Mouse (Mus musculus): Measurements from ENCODE around the gene Gm29133.

Gm29133 gene

DNA sequence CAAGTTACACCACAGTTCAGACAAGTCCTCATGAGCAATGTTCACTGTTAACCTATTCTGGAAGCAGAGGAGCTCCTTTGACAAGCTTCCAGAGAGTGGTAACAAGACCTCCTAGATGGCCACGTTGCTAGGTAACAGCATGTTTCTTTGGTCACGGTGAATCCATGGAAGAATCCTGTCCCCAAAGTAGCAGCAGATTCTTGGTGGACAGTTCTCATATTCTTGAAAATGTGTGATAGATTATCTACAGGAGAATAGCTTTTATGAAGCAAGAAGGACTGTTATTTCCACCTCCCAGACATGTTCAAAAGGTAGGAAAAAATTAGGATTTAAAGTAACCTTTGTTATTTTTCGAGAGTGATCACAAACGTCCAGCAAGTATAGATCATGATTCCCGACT, at the start of gene Gm29133:
TSS of gene Gm29133 (plus strand) at position 301 of the 400 bp plus-strand sequence.
- DNase-seq (ENCODE audit: low spot score), result no peak

DNA sequence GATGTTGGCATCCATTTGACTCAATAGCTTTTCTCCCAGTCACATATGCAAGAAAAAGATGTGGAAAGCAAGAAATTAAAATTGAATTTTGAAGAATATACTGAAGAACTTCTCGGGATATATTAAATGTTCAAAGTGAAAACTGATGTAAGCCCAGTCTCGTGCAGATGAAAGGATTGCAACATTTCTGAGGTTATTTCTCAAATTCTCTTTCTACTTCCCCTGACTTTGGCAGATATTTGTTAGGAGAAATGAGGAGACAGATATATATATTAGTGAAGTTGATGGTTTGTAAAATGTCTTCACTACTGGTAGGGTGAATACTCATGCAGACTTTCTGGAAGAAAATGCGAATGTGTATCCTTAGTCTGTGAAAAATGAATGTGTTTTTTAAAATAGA, 48.9 kb upstream of the Gm29133 start:
- DNase-seq (ENCODE audit: low spot score), result no peak

- DNase-seq (ENCODE audit: low spot score), result no peak
These were observed 46.7 kb upstream of the Gm29133 start for GRCm38 (mm10) chr3:75701336-75701735.

GRCm38 (mm10) chr3:75706536-75706935, 41.5 kb upstream of the Gm29133 start:
- no peak for DNase-seq (ENCODE audit: low spot score)

DNA sequence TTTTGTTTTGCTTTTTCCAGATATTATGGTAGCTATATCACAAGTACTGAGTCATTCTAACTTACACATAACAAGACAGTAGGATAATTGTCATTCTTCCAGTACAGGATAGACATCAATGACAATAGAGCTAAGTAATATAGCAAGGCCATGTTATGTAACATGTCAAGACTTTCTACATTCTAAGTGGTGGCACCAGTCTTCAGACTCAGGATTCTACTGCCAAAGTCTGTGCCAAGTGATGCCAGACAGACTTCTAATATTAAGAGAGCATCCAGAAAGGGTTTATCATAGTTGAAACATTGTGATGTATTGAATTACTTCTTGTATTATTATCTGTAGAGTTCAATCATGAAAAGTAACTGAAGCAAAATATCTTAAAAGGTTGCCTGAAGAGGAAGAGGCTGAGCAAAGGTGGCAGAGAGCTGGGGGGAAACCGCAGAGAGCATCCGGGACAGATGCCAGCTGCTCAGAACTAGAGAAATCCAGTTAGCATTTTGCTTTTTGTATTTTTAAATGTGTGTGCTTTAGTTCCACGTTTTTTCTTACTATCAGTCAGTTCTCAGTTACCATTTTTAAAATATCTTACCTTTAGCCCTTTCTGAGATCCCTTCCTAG, 34.2 kb upstream of the Gm29133 start:
- DNase-seq (ENCODE audit: low spot score), result no peak

- no peak for DNase-seq (ENCODE audit: low spot score)
These were observed 27.3 kb upstream of the Gm29133 start for GRCm38 (mm10) chr3:75720663-75721062.

DNA sequence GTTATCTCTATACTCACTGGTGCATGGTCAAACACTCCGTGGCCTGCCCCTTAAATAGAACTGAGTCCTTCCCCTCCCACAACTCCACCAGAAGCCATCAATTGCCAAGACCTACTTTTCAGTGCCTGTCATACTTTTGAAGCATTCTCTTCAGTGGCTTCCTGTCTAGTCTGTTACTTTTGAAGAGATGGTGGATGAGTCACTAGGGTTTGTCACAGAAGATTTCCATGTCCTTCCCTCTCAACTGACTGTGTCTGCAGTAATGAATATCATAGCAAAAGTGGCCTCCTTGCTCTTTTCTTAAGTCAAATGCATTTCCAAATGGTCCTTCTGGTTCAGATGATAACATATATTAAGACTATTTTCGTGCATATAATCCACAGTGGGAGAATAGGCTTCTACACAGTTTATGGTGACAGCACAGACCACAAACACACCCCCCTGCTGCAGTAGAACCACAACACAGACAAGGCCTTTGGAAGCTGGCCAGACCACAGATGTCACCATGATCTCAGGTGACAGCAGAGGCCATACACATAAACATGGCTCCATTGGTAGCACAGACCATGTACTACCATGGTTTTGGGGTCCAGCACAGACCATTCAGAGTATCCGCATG, 16.9 kb upstream of the Gm29133 start:
- DNase-seq (ENCODE audit: low spot score), result no peak

DNA sequence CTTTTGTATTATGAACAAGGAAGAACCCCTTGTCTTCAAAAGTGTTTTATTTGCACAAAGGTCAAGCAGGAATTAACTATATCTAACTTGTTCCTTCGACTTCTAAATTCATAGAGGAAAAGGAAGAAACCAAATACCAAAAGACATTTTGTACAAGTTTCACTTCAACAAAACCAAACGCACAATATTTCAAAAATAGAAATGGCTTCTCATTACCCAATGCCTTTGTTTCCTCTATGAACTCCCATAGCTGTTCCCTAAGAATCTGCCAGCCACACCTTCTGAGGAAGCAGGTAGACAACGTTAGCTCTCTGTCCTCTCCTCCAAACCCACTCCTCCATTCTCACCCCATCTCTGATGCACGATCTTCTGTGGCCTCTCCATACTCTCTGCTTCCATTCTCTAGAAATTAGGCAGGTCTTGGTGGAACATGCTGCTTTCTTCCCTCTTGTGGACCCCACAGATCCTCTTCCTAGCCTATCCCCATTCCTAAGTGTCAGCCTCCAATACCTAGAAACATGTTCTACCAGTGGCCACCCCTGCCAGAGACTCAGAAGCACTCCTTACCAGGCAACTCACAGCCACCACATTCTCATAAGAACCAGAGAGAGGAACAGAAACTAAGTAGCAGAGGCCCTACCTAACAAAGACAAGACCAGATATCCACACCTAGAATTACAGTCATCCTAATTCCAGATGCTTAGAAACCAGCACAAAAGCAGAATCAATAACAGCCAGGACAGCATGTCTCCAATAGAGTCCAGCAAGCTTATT, 4.1 kb upstream of the Gm29133 start:
- DNase-seq (ENCODE audit: low spot score), result no peak

DNA sequence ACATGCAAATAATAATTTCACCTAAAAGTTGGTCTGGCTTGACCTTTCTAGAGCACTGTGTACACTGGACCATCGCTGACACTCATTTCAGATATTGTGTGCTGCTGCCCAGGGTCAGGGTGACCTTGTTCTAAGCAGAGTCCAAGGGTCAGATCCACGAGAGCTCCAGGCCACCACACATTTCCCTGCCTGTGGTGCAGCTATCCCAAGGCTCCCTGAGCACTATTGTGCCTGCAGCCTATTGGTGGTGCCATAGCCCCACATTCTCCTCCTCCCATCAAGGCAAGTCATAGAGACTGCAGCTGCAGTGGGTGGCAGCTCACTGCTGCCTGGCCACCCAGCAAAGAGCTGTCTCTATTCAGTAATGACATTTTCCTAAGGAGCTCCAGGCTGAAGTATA, 2.7 kb upstream of the Gm29133 start:
- peak; percentile 5 for DNase-seq (ENCODE audit: low spot score)

DNA sequence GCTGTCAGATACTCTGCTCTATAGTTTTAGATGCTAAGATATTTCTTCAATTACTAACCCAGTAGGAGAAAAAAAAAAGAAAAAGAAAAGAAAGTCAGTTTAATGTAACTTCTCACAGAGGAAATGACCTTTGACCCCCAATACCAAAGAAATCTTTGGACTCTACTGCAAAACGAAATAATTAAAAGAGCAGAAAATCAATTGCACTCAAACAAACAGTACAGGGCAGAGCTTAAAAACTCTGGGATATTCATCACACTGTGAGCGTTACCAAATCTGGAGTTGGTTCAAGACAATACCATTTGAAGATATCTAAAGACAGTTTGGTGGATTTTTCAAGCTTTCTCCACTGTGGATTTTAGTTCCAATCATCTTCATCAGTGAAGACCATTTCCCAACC, 15.4 kb downstream of the Gm29133 start:
- DNase-seq (ENCODE audit: low spot score), result no peak

GRCm38 (mm10) chr3:75774253-75774652, 26.3 kb downstream of the Gm29133 start:
- no peak for DNase-seq (ENCODE audit: low spot score)

DNA sequence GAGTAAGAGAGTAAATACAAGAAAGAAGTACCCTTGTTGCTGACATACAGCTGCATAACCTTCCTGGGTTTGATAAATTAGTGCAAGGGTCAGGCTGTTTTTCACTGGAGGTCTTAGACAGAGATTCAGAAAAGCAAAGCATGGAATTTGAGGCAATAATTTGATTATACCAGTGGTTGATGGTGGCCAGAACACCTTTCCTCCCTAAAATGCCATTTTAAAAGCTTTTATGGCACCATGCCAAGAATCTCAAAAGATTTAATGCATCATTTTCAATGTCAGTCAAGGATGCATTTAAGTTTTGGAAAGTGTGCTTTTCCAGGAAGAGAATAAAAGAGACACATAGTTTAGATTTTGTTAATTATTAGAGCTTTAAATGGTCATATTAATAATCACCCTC, 60.0 kb downstream of the Gm29133 start:
- DNase-seq (ENCODE audit: low spot score), result no peak

DNA sequence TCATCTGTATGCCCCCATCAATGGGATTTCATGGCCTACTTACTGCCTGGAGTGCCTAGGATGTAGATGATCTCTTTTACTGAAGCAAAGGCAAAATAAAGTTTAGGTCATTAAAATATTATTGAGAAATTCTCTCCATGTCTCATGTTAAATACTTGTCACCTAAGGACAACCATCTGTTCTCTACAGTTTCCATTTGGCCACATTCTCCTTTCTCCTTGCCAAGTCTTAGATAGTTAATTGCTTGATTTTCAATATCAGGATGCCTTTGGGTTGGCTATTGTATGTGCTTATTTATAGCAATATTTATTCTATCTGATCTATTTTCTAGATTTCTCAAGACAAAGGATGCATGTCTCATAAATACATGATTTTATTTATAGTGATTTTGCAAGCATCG, 75.9 kb downstream of the Gm29133 start:
- no peak for DNase-seq (ENCODE audit: low spot score)

DNA sequence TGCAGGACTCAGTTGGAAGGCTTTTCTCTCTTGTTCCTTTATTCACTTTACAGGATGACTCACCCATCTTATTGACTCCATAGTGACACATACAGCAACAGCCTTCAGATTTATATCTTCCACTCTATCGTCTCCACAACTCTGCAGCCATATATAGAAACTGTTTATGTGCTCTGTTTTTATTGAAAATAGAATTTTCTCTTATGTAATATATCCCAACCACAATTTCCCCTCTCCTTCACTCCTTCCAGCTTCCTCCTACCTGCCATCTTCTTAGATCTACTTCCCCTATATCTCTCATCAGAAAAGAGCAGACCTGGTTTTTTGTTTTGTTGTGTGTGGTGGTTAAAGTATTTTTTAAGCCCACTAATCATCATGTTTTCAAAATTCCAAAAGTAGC, 76.5 kb downstream of the Gm29133 start:
- DNase-seq (ENCODE audit: low spot score), result no peak

GRCm38 (mm10) chr3:75834827-75835226, 86.8 kb downstream of the Gm29133 start:
- DNase-seq (ENCODE audit: low spot score), result no peak

GRCm38 (mm10) chr3:75835286-75835967, 87.4 kb downstream of the Gm29133 start:
- DNase-seq (ENCODE audit: low spot score), result no peak

Data from ovary, adult 18-20 months (tissue).